In genomic region chr2:125516594-125516993, GRCm38 (mm10) we compare ENCODE assay signal across 9 mouse cellular contexts. TPM values are rescaled to one million over a fixed set of nuclear protein-coding genes. Genes with fewer than 3 reads are reported as not detected.
DNase-seq lines count a peak whose midpoint lies in the region; ATAC-seq and TF ChIP-seq lines count a peak whose summit lies in the region.
"Had no signal": no experiment of that assay in that cellular context is flagged by ENCODE, and none has a peak within 500 bp of the region (broad histone marks: within the 10 kb centered on the region; RNA-seq: fewer than 3 reads in every experiment).

No protein-coding gene starts in this region.

- no peak overlapping the region for H3K9ac ChIP-seq in stomach, embryonic 14.5 days (replicated peaks; ENCODE audit: low read depth, low read length)
- no peak overlapping the region for H3K9ac ChIP-seq in stomach, postnatal 0 days (ENCODE audit: low read length)
- H3K9ac ChIP-seq in heart, embryonic 14.5 days (ENCODE audit: low read length): no peak overlapping the region
- H3K9ac ChIP-seq in limb, embryonic 14.5 days (ENCODE audit: low read depth, low read length, severe bottlenecking): no peak overlapping the region
- no peak overlapping the region for H3K9ac ChIP-seq in stomach, embryonic 15.5 days

- no peaks in the 10 kb centered on the region for H3K9me3 ChIP-seq in stomach, embryonic 14.5 days (ENCODE audit: control insufficient read depth, low read depth, low read length)
- H3K9me3 ChIP-seq in stomach, postnatal 0 days (ENCODE audit: control insufficient read depth, low read length): no peaks in the 10 kb centered on the region
- H3K9me3 ChIP-seq in heart, embryonic 14.5 days (ENCODE audit: control insufficient read depth, low read length): no peaks in the 10 kb centered on the region
- no peaks in the 10 kb centered on the region for H3K9me3 ChIP-seq in limb, embryonic 14.5 days (ENCODE audit: control insufficient read depth, low read length)
- no peaks in the 10 kb centered on the region for H3K9me3 ChIP-seq in stomach, embryonic 15.5 days

- peak; percentile 71; the same call in 1 of the 2 replicates for ATAC-seq in stomach, embryonic 14.5 days (ENCODE audit: insufficient number of reproducible peaks, insufficient read depth, low FRiP score, low read depth)
- no peak for ATAC-seq in stomach, postnatal 0 days (ENCODE audit: low FRiP score, low TSS enrichment)
- peak; percentile 89 for ATAC-seq in heart, embryonic 14.5 days (ENCODE audit: insufficient number of reproducible peaks, insufficient read depth, low FRiP score, low read depth)
- no peak for ATAC-seq in limb, embryonic 14.5 days (ENCODE audit: low FRiP score, low read depth)
- ATAC-seq in stomach, embryonic 15.5 days (ENCODE audit: insufficient read depth, low FRiP score, low read depth): peak; percentile 43; the same call in 1 of the 2 replicates

- WGBS in stomach, embryonic 14.5 days: 7% methylated on average over 4 of the region's 4 CpGs
- 13% methylated on average over 4 of the region's 4 CpGs for WGBS in stomach, postnatal 0 days
- WGBS in heart, embryonic 14.5 days: 4% methylated on average over 4 of the region's 4 CpGs
- 5% methylated on average over 4 of the region's 4 CpGs for WGBS in limb, embryonic 14.5 days
- 13% methylated on average over 4 of the region's 4 CpGs for WGBS in stomach, embryonic 15.5 days

- no peak overlapping the region for H3K4me3 ChIP-seq in stomach, embryonic 14.5 days (ENCODE audit: low read depth, low read length)
- H3K4me3 ChIP-seq in stomach, postnatal 0 days (ENCODE audit: low read depth, low read length): no peak overlapping the region
- H3K4me3 ChIP-seq in heart, embryonic 14.5 days (ENCODE audit: control insufficient read depth in 1 of 2, insufficient read depth in 1 of 2, low read depth in 1 of 2, low read length in 2 of 2): no peak overlapping the region
- H3K4me3 ChIP-seq in limb, embryonic 14.5 days (replicated peaks; ENCODE audit: low read length): no peak overlapping the region
- H3K4me3 ChIP-seq in stomach, embryonic 15.5 days (replicated peaks): no peak overlapping the region

- no peaks in the 10 kb centered on the region for H3K36me3 ChIP-seq in stomach, embryonic 14.5 days (ENCODE audit: control insufficient read depth, insufficient read depth, low read length)
- no peaks in the 10 kb centered on the region for H3K36me3 ChIP-seq in stomach, postnatal 0 days (ENCODE audit: control insufficient read depth, insufficient read depth, low read length)
- no peaks in the 10 kb centered on the region for H3K36me3 ChIP-seq in heart, embryonic 14.5 days (ENCODE audit: control insufficient read depth, insufficient read depth, low read length)
- H3K36me3 ChIP-seq in limb, embryonic 14.5 days (ENCODE audit: control insufficient read depth, insufficient read depth, low read length): no peaks in the 10 kb centered on the region
- H3K36me3 ChIP-seq in stomach, embryonic 15.5 days: no peaks in the 10 kb centered on the region

- TF ChIP-seq EP300 in stomach, postnatal 0 days (optimal IDR thresholded peaks at IDR 0.05): no peak

- no peak for TF ChIP-seq POLR2A in limb, embryonic 14.5 days (IDR thresholded peaks at IDR 0.05; ENCODE audit: borderline replicate concordance, extremely low read depth, insufficient read depth, insufficient read length)

- H3K27ac ChIP-seq in stomach, embryonic 14.5 days (ENCODE audit: low read length): peak overlapping the region; percentile 39; the same call in 1 of the 2 replicates
- no peak overlapping the region for H3K27ac ChIP-seq in stomach, postnatal 0 days (replicated peaks)
- peak overlapping the region; percentile 49; a peak in 3 of 4 replicates for H3K27ac ChIP-seq in heart, embryonic 14.5 days (replicated peaks in 1 of 2; ENCODE audit: control insufficient read depth in 1 of 2, insufficient read depth in 1 of 2, low read depth in 2 of 2, low read length in 2 of 2)
- no peak overlapping the region for H3K27ac ChIP-seq in limb, embryonic 14.5 days (replicated peaks; ENCODE audit: low read depth, low read length)
- 0 out of 2 replicates have a peak overlapping the region, but pooled peaks have one; percentile 28 for H3K27ac ChIP-seq in stomach, embryonic 15.5 days

- H3K4me1 ChIP-seq in stomach, embryonic 14.5 days (ENCODE audit: control insufficient read depth, insufficient read depth, low read length): 0 out of 2 replicates have a peak, but pooled peaks cover 5% of the 10 kb centered on the region
- H3K4me1 ChIP-seq in stomach, postnatal 0 days (replicated peaks; ENCODE audit: control insufficient read depth, insufficient read depth): no peaks in the 10 kb centered on the region
- H3K4me1 ChIP-seq in heart, embryonic 14.5 days (ENCODE audit: control insufficient read depth in 2 of 2, insufficient read depth in 2 of 2, low read length in 2 of 2): peaks cover 8 to 23% of the 10 kb centered on the region in 2 experiments
- 0 out of 2 replicates have a peak, but pooled peaks cover 4% of the 10 kb centered on the region for H3K4me1 ChIP-seq in limb, embryonic 14.5 days (ENCODE audit: control insufficient read depth, insufficient read depth, low read length)
- H3K4me1 ChIP-seq in stomach, embryonic 15.5 days: no peaks in the 10 kb centered on the region

- H3K4me2 ChIP-seq in stomach, embryonic 14.5 days (replicated peaks; ENCODE audit: low read depth, low read length): no peak overlapping the region
- H3K4me2 ChIP-seq in stomach, postnatal 0 days (replicated peaks; ENCODE audit: low read depth): no peak overlapping the region
- H3K4me2 ChIP-seq in heart, embryonic 14.5 days (ENCODE audit: low read length): no peak overlapping the region
- no peak overlapping the region for H3K4me2 ChIP-seq in limb, embryonic 14.5 days (replicated peaks; ENCODE audit: low read depth, low read length, severe bottlenecking)
- H3K4me2 ChIP-seq in stomach, embryonic 15.5 days: no peak overlapping the region

- no peak for TF ChIP-seq CTCF in stomach, postnatal 0 days (IDR thresholded peaks at IDR 0.05; ENCODE audit: low read depth)

- no peak for DNase-seq in stomach, postnatal 0 days (ENCODE audit: low spot score)
- DNase-seq in limb, embryonic 14.5 days (ENCODE audit: low spot score): peak; percentile 52
- no peak for DNase-seq in cerebellum, postnatal 25 days
- no peak for DNase-seq in cerebellum, postnatal 10 days
- no peak for DNase-seq in left cerebral cortex, postnatal 10 days (ENCODE audit: extremely low spot score in 1 of 2, low spot score in 2 of 2)

- intact Hi-C loops in left cerebral cortex, postnatal 10 days (cut with DNase I): no loop called here

- H3K27me3 ChIP-seq in stomach, embryonic 14.5 days (ENCODE audit: control insufficient read depth, insufficient read depth, low read length): no peaks in the 10 kb centered on the region
- H3K27me3 ChIP-seq in stomach, postnatal 0 days (ENCODE audit: control insufficient read depth, insufficient read depth, low read length): no peaks in the 10 kb centered on the region
- H3K27me3 ChIP-seq in heart, embryonic 14.5 days (ENCODE audit: control insufficient read depth, insufficient read depth, low read length): no peaks in the 10 kb centered on the region
- H3K27me3 ChIP-seq in limb, embryonic 14.5 days (ENCODE audit: control insufficient read depth, insufficient read depth, low read length): no peaks in the 10 kb centered on the region
- no peaks in the 10 kb centered on the region for H3K27me3 ChIP-seq in stomach, embryonic 15.5 days (replicated peaks)

RNA-seq across cellular contexts. Expression of gene Fbn1, which starts 8.8 kb away (rescaled TPM):
- polyA plus RNA-seq in stomach, embryonic 14.5 days (2014; fragmentation: Nextera tagmentation; extraction: Ambion mirVana): 56.3 and 58.2 TPM in 2 replicates
- polyA plus RNA-seq in stomach, postnatal 0 days (2015; fragmentation: Nextera tagmentation; extraction: Ambion mirVana): 15.3 and 17.2 TPM in 2 replicates
- polyA plus RNA-seq in heart, embryonic 14.5 days (2014; fragmentation: Nextera tagmentation; extraction: Ambion mirVana): 28.9 and 33.6 TPM in 2 replicates
- 29.5 and 31.4 TPM in 2 replicates for polyA plus RNA-seq in limb, embryonic 14.5 days (2012; rRNA removed)
- polyA plus RNA-seq in limb, embryonic 14.5 days (2014; fragmentation: Nextera tagmentation; extraction: Ambion mirVana): 47.0 and 49.4 TPM in 2 replicates
- 25.9 and 27.9 TPM in 2 replicates for polyA plus RNA-seq in stomach, embryonic 15.5 days (2015; fragmentation: Nextera tagmentation; extraction: Ambion mirVana)
- 1 to 10 TPM; 9.5 to 9.7 TPM for total RNA-seq in left cerebral cortex, postnatal 10 days (2021)

RNA-seq across cellular contexts. Expression of gene Gm9913, which starts 11.7 kb away (rescaled TPM):
- 0.39 and 0.66 TPM in 2 replicates for polyA plus RNA-seq in stomach, embryonic 14.5 days (2014; fragmentation: Nextera tagmentation; extraction: Ambion mirVana)
- polyA plus RNA-seq in stomach, postnatal 0 days (2015; fragmentation: Nextera tagmentation; extraction: Ambion mirVana): 0.31 and 0.33 TPM in 2 replicates
- 0.36 and 0.49 TPM in 2 replicates for polyA plus RNA-seq in heart, embryonic 14.5 days (2014; fragmentation: Nextera tagmentation; extraction: Ambion mirVana)
- polyA plus RNA-seq in limb, embryonic 14.5 days (2012; rRNA removed): 0.19 and 0.24 TPM in 2 replicates
- polyA plus RNA-seq in limb, embryonic 14.5 days (2014; fragmentation: Nextera tagmentation; extraction: Ambion mirVana): 0.40 and 0.75 TPM in 2 replicates
- polyA plus RNA-seq in stomach, embryonic 15.5 days (2015; fragmentation: Nextera tagmentation; extraction: Ambion mirVana): 0.45 and 0.67 TPM in 2 replicates
- total RNA-seq in left cerebral cortex, postnatal 10 days (2021): under 1 TPM; 0.20 to 0.28 TPM
- total RNA-seq: hematopoietic stem cell, adult 5-6 weeks had no signal

Comparison
In these comparisons a context has a peak if more than half of its experiments do, and no peak if none do; other contexts are left out.
1. ATAC-seq: peak in stomach, embryonic 14.5 days (single experiment), heart, embryonic 14.5 days (single experiment) and stomach, embryonic 15.5 days (single experiment); none in stomach, postnatal 0 days (single experiment) and limb, embryonic 14.5 days (single experiment).
2. H3K27ac ChIP-seq: peak in stomach, embryonic 14.5 days (single experiment), heart, embryonic 14.5 days (2 of 2) and stomach, embryonic 15.5 days (single experiment); none in stomach, postnatal 0 days (single experiment) and limb, embryonic 14.5 days (single experiment).